Mouse (Mus musculus) embryo, embryonic 10 days (tissue): ENCODE measurements around the gene Gm14548.
"Not testable (repeated sequence)": the region's sequence is repeated elsewhere in the genome, so short reads cannot be mapped to it uniquely, and the experiment has no call there.

Experiments
- DNase-seq: peaks from one replicate; pipeline ENCODE4 v3.0.0-alpha.2; 2015; ENCODE audit warnings: low spot score

Gene Gm14548

GRCm38 (mm10) chr7:3898036-3898590, at the start of gene Gm14548:
Gene Gm14548, minus strand, starts transcription at chr7:3898120.
- not testable (repeated sequence) for DNase-seq

GRCm38 (mm10) chr7:3946117-3946516, 48.2 kb upstream of the Gm14548 start:
- DNase-seq = no peak

- no peak for DNase-seq
Measured at GRCm38 (mm10) chr7:3940915-3941314, 43.0 kb upstream of the Gm14548 start.

DNA sequence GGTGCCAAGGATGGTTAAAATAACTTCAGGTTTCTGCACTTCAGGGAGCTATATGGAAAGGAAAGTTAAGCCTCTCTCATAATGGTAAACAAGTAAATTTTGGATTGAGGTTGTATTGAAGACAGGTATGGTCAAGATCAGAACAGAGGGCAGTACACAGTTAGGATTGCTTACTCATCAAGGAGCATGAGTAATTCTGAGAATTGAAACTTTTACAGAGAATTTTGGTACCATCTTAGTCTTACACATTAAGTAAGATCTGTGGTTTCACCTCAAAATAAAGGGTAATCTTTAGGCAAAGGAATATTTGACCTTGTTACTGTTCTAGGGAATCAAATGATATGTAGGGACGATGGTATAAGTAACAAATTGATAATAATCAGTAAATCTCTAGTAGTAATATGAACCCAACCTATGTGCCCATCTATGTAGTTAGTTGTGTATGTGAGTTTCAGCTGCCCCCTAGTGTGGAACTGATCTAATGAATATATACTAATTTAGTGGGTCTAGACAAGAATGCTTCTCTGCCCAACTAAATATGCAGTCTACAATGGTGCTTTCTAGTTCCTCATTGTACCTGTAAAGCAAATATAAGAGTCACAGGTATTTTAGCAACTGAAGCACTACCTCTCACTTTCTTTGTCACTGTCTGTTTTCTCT, 42.1 kb upstream of the Gm14548 start:
- DNase-seq = no peak

GRCm38 (mm10) chr7:3935473-3935872, 37.6 kb upstream of the Gm14548 start:
- DNase-seq = not testable (repeated sequence)

- not testable (repeated sequence) for DNase-seq
Measured at GRCm38 (mm10) chr7:3915387-3915786, 17.5 kb upstream of the Gm14548 start, which contains the start of gene Lilra6. Gene Lilra6, minus strand, starts transcription at chr7:3915503.

GRCm38 (mm10) chr7:3903704-3904103, 5.8 kb upstream of the Gm14548 start:
- no peak for DNase-seq

- DNase-seq = not testable (repeated sequence)
Measured at GRCm38 (mm10) chr7:3875032-3875431, 22.9 kb downstream of the Gm14548 start.

GRCm38 (mm10) chr7:3844951-3845350, 53.0 kb downstream of the Gm14548 start, which contains the start of gene Pira2:
Gene Pira2, minus strand, starts transcription at chr7:3845051.
- DNase-seq = not testable (repeated sequence)

DNA sequence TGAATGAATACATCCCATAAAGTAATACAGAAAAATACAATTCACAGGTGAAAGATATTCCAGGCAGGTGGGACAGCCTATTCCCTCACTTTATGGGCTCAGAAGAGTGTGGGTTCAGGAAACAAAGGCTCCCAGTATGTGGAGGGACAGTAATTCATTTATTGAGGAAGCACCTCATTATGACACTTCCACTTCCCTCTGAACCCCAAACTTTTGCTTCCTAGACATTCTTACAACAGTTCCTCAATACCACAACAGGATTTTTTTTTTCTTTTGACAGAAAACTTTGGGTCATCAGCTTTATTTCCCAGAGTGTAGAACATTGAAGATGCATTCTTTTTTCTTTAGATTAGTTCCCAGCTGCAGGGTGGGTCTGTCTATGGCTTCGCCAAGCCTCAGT, 60.1 kb downstream of the Gm14548 start:
- not testable (repeated sequence) for DNase-seq
